Mouse (Mus musculus) G1E (cell line): ENCODE measurements around the gene Gm37419.

ENCODE experiments used
- CTCF ChIP-seq: IDR thresholded peaks from 2 replicates; pipeline ENCODE4 v1.5.1; 2012; ENCODE audit warnings: low read depth, low read length, inconsistent platforms, mixed read lengths
- GATA2 ChIP-seq: IDR thresholded peaks from 2 replicates; pipeline ENCODE4 v1.6.1; 2012; ENCODE audit warnings: low read depth, low read length, inconsistent platforms, borderline replicate concordance
- POLR2AphosphoS5 ChIP-seq: IDR thresholded peaks from 2 replicates; pipeline ENCODE4 v1.6.1; 2012; ENCODE audit warnings: low read depth, low read length, inconsistent platforms; ENCODE audit not compliant: insufficient replicate concordance
- TAL1 ChIP-seq: conservative IDR thresholded peaks from 2 replicates; pipeline ENCODE4 v1.6.1; 2012; ENCODE audit warnings: low read depth, low read length, inconsistent platforms, mixed read lengths

DNA sequence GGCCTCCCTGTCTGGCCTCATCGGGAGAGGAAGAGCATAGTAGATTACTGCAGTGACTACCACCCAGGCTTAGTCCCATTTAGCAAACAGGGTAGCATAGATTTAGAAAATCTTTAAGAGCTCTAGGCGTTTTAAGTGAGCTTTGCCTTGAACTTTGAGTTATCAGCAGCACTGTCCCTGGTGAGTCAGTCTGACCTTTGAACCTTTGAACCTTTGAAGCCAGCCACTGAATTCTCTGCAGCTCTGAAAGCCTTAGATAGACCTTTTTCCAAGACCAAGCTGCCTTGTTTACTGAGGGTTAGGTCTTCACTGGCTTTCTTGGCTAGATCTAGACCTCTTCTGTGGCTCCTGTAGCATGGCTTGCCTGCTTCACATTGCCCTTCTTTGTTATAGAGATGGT, 46.2 kb downstream of the Gm37419 start:
- TF ChIP-seq CTCF, result no peak
- no peak for TF ChIP-seq GATA2
- TF ChIP-seq TAL1, result no peak
- no peak for TF ChIP-seq POLR2AphosphoS5
